Mouse (Mus musculus) embryonic fibroblast, embryonic 13.5 days (primary cell): ENCODE results near the gene 1700017B05Rik.

Experiments
- CTCF ChIP-seq: IDR thresholded peaks from 2 replicates; pipeline ENCODE4 v1.5.1; 2011; ENCODE audit warnings: mild to moderate bottlenecking, control low read depth, low read length, moderate library complexity, borderline replicate concordance; ENCODE audit not compliant: insufficient read depth
- POLR2A ChIP-seq: IDR thresholded peaks from 2 replicates; pipeline ENCODE4 v1.6.1; 2011; ENCODE audit warnings: low read depth, mild to moderate bottlenecking, control low read depth, low read length, moderate library complexity

DNA sequence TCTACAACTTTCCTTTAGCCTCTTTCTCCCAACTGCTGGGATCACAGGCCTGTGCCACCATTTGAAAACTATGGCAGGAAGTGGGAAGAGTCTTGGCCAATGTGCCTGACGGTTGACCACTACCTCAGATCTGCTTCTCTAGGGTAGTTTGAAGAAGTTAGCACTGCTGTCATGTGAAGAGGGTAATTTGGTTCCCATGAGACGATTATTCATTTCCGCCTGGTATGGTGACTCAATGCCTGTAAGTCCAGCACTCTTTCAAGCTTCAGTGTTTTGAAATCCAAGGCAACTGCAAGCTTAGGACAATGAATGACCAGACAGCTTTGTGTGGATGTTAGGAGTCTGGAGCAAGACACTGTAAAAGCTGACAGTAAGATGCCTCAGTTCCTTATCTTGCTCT, 28.6 kb downstream of the 1700017B05Rik start:
- no peak for TF ChIP-seq POLR2A
- no peak for TF ChIP-seq CTCF
